Mouse (Mus musculus) heart, embryonic 16.5 days (tissue): ENCODE measurements around the gene Epgn. TPM values are rescaled to one million over a fixed set of nuclear protein-coding genes. Genes with fewer than 3 reads are reported as not detected.

ENCODE experiments used
- ATAC-seq: fragments of 200-750 bp; cut with Nextera tagmentation; replicated peaks from 2 replicates; pipeline ENCODE4 v1.8.0; 2017; ENCODE audit warnings: moderate number of reproducible peaks; ENCODE audit not compliant: insufficient read depth, low FRiP score; ENCODE audit errors: extremely low read depth
- H3K27ac ChIP-seq: fragments of 300-500 bp; sonication (generic); 2 replicates; pipeline ENCODE4 v1.5.1; 2014; ENCODE audit warnings: mild to moderate bottlenecking, low read length, control low read depth, moderate library complexity
- H3K27me3 ChIP-seq: fragments of 300-500 bp; sonication (generic); 2 replicates; pipeline ENCODE4 v1.6.1; 2014; ENCODE audit warnings: low read length, mixed read lengths; ENCODE audit not compliant: control insufficient read depth, insufficient read depth
- H3K36me3 ChIP-seq: fragments of 300-500 bp; sonication (generic); 2 replicates; pipeline ENCODE4 v1.6.1; 2014; ENCODE audit not compliant: control insufficient read depth, insufficient read depth
- H3K4me1 ChIP-seq: fragments of 300-500 bp; sonication (generic); 2 replicates; pipeline ENCODE4 v1.6.1; 2014; ENCODE audit warnings: low read length, mixed read lengths; ENCODE audit not compliant: control insufficient read depth, insufficient read depth
- H3K4me2 ChIP-seq: fragments of 300-500 bp; sonication (generic); 2 replicates; pipeline ENCODE4 v1.6.1; 2014; ENCODE audit warnings: low read depth, mild to moderate bottlenecking, control low read depth, low read length
- H3K4me3 ChIP-seq: fragments of 300-500 bp; sonication (generic); 2 replicates; pipeline ENCODE4 v1.5.1; 2014; ENCODE audit warnings: mild to moderate bottlenecking, control low read depth, low read length
- H3K9ac ChIP-seq: fragments of 300-500 bp; sonication (generic); 2 replicates; pipeline ENCODE4 v1.6.1; 2014; ENCODE audit warnings: low read length, control low read depth
- H3K9me3 ChIP-seq: fragments of 300-500 bp; sonication (generic); replicated peaks from 2 replicates; pipeline ENCODE4 v1.6.1; 2016; ENCODE audit warnings: low read length; ENCODE audit not compliant: control insufficient read depth
- WGBS: fragments of 180-500 bp; shearing (Covaris S2); extraction: QIAGEN DNeasy Blood & Tissue Kit; methylation state at CpG from one replicate; pipeline ENCODE4 v1.1.7; 2014; 5-methylcytosine and 5-hydroxymethylcytosine counted together
- polyA plus RNA-seq: library from polyadenylated mRNA; unstranded; fragments of >200 nt; fragmentation: Nextera tagmentation; extraction: Ambion mirVana; gene quantifications from 2 replicates; pipeline ENCODE4 v1.2.1, GENCODE M21; 2015

Gene Epgn
- polyA plus RNA-seq, 1 experiment from 2014 or later, result 0.24 TPM

DNA sequence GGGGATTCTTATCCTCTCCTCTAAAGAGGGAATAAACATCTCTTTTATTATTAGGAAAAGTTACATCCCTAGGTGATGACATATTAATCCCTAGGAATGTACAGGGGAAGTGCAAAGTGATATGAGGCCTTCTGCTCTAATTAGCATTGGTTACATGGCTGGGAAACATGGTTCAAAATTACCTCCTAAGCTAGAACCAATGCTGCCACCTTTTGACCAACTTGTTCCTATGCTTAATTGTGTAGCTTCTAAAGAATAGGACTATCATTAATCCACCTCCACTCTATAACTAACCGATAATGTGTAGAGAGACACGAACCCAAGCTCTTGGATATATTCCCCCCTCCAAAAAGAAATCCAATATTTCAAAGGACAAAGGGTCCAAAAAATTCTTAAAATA lies 3.4 kb downstream of the Epgn start:
- H3K36me3 ChIP-seq, result no peaks in the 10 kb centered on the region
- WGBS, result 72% methylated on average over 2 of the region's 2 CpGs
- H3K27ac ChIP-seq, result no peak overlapping the region
- H3K27me3 ChIP-seq, result no peaks in the 10 kb centered on the region; the same call in 1 of the 2 replicates
- H3K4me2 ChIP-seq, result no peak overlapping the region
- no peak for ATAC-seq
- H3K4me1 ChIP-seq, result no peaks in the 10 kb centered on the region
- H3K4me3 ChIP-seq, result no peak overlapping the region
- no peaks in the 10 kb centered on the region for H3K9me3 ChIP-seq
- no peak overlapping the region for H3K9ac ChIP-seq

DNA sequence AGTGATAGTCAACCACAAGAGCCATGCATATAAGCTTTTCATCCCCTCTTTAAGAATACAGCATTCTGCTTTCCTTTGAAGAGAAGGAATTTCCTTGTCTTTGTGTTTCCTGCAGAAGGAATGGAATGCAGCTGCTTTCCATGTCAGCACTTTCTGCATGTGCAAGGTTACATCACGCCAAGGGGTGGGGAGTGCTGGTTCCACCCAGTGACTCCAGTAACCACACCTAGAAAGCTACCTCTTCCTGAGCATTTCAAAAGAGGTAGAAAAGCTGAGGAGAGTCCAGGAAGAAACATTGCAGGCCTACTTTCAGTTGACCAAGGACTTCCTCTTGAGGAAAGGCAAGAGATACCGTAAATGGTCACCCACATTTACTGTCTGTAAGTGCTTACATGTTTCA lies 8.1 kb downstream of the Epgn start:
- 65% methylated on average over 2 of the region's 2 CpGs for WGBS
- no peak for ATAC-seq

DNA sequence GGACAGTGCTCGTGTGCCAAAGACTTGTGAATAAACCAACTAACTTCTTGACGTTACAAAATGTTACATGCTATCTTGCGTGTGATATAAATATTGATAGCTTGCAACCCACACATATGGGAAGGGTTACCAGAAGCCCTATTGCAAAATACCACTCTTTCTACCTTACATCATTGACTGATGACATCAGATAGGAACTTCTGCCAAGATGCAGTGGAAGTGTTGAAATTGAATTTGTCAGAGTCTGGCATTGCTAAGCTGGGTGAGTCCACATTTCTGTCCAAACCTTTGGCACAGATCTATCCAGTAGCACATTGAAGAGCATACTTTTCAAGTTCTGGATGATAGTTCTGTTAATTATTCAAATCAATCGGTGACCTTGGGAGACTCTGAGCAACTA lies 9.4 kb downstream of the Epgn start:
- H3K27me3 ChIP-seq, result no peaks in the 10 kb centered on the region
- 0 out of 2 replicates have a peak, but pooled peaks cover 2% of the 10 kb centered on the region for H3K4me1 ChIP-seq
- no peaks in the 10 kb centered on the region for H3K36me3 ChIP-seq
- H3K27ac ChIP-seq, result no peak overlapping the region
- no peak overlapping the region for H3K4me3 ChIP-seq
- H3K9ac ChIP-seq, result no peak overlapping the region
- no peak for ATAC-seq
- WGBS, result 77% methylated on average over 4 of the region's 4 CpGs
- no peaks in the 10 kb centered on the region for H3K9me3 ChIP-seq
- H3K4me2 ChIP-seq, result no peak overlapping the region

More for the DNA sequence above, 8.1 kb downstream of the Epgn start:
- 0 out of 2 replicates have a peak, but pooled peaks cover 2% of the 10 kb centered on the region for H3K4me1 ChIP-seq
- H3K4me3 ChIP-seq, result no peak overlapping the region
- H3K9ac ChIP-seq, result no peak overlapping the region
- H3K9me3 ChIP-seq, result no peaks in the 10 kb centered on the region
- no peaks in the 10 kb centered on the region for H3K27me3 ChIP-seq
- H3K36me3 ChIP-seq, result no peaks in the 10 kb centered on the region
- H3K4me2 ChIP-seq, result no peak overlapping the region
- no peak overlapping the region for H3K27ac ChIP-seq

DNA sequence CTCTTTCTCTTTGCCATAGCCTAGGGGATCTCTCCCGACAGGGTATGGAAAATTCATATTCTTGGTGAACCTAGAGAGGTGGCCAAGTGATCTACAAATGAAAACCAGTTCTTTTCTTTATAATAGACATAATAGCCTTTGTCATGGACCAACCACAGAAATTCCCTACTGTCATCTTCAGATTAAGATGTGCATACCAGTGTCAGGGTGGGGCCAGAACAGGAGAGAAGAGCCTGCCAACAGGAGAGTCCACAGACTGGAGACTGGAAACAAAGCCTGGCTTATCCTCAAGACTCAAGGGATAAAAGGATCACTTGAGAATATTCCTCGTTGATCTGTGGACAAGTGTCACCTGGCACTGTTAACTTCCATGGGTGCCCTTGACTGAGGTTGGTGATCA lies 10.5 kb downstream of the Epgn start:
- H3K9me3 ChIP-seq, result no peaks in the 10 kb centered on the region
- ATAC-seq, result no peak
- no peaks in the 10 kb centered on the region for H3K36me3 ChIP-seq
- no peaks in the 10 kb centered on the region for H3K27me3 ChIP-seq
- 52% methylated on average over 2 of the region's 2 CpGs for WGBS
- H3K4me2 ChIP-seq, result no peak overlapping the region
- H3K27ac ChIP-seq, result no peak overlapping the region
- H3K4me3 ChIP-seq, result no peak overlapping the region
- 0 out of 2 replicates have a peak, but pooled peaks cover 2% of the 10 kb centered on the region for H3K4me1 ChIP-seq
- H3K9ac ChIP-seq, result no peak overlapping the region

DNA sequence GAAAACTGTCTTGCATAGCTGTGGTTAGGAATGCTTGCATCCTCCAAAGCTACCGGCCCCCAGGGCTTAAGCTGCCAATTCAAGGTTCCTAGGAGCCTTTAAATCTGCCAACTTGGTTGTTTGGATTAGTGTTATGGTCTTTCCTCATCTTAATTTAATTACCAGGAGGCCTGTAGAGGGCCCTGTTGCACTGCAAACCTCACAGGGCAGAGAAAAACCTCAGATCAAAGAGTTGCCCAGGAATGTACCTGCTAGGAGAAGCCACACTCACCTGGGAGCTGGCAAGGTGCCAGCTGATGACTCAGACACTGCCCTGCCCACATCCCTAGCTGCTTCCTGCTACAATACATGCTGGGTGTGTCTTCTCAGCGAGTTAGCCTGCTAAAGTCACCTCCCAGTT lies 11.3 kb downstream of the Epgn start:
- Histone ChIP-seq H3K4me3 (no peak overlapping the region), H3K27me3 (no peaks in the 10 kb centered on the region), H3K36me3 (no peaks in the 10 kb centered on the region), H3K27ac (no peak overlapping the region), H3K9ac (no peak overlapping the region), H3K4me2 (no peak overlapping the region), H3K4me1 (0 out of 2 replicates have a peak, but pooled peaks cover 2% of the 10 kb centered on the region), H3K9me3 (no peaks in the 10 kb centered on the region)
- no peak for ATAC-seq
- WGBS, result 30% methylated on average over 2 of the region's 2 CpGs

DNA sequence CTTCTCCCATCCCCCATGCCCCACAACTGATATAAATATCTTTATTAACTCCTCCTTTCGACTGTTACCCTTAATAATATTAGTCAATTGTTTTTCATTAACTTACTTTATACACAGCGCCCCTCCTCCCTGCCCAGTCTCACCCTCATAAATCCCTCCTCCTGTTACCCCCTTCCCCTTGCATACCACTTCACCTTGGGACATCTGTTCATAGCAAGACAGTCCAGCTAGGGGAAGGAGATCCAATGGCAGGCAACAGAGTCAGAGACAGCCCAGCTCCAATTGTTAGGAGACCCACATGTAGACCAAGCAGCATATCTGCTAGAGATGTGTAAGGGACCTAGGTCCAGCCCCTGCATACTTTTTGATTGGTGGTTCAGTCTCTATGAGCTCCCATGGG lies 11.7 kb downstream of the Epgn start:
- WGBS, result 75% methylated on average over 2 of the region's 2 CpGs
- Histone ChIP-seq H3K27me3 (no peaks in the 10 kb centered on the region), H3K9me3 (no peaks in the 10 kb centered on the region), H3K4me1 (0 out of 2 replicates have a peak, but pooled peaks cover 2% of the 10 kb centered on the region), H3K4me2 (no peak overlapping the region), H3K36me3 (no peaks in the 10 kb centered on the region), H3K27ac (no peak overlapping the region), H3K9ac (no peak overlapping the region), H3K4me3 (no peak overlapping the region)
- no peak for ATAC-seq

DNA sequence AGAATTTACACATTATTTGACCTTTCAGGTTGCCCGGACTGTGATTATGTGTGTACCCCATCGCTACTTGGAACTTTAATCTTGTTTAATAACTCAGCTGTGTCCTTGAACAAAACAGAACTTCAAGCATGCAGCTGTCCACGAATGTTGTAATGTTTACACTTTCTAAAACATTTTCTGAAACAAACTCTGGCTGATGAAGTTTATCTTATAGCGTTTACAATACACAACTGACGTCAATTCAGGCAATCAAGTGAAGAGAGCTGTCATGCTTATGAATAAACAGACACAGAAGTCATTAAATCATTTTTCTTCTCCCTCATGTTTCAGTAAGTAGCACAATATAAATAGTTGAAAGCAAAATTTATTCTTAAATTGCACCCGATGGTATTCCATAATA lies 20.7 kb downstream of the Epgn start:
- Histone ChIP-seq H3K27me3 (no peaks in the 10 kb centered on the region), H3K4me3 (no peak overlapping the region), H3K4me1 (no peaks in the 10 kb centered on the region), H3K4me2 (no peak overlapping the region), H3K36me3 (no peaks in the 10 kb centered on the region), H3K9me3 (no peaks in the 10 kb centered on the region), H3K9ac (no peak overlapping the region), H3K27ac (no peak overlapping the region)
- ATAC-seq, result no peak
- 68% methylated on average over 6 of the region's 6 CpGs for WGBS

DNA sequence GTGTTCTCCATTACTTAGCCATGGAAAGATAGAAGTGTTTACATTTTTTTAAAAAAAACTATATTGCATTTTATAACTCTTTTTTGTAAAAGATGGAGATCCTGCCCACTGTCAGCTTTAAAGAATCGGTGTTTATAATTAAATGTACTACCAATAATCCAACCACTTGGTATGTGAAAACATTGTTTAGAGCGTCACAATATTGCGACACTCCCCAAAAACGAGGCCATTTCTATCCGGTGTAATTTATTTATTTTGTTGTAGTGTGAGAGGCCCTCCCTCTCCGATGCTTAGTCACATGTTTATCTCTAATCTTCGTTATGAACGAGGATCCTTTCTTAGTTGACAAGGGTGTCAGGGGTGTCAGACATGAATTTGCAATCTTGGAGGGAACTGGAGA lies 21.1 kb downstream of the Epgn start:
- no peak for ATAC-seq
- no peaks in the 10 kb centered on the region for H3K9me3 ChIP-seq
- H3K4me1 ChIP-seq, result no peaks in the 10 kb centered on the region
- 69% methylated on average over 8 of the region's 8 CpGs for WGBS
- no peaks in the 10 kb centered on the region for H3K27me3 ChIP-seq
- H3K4me2 ChIP-seq, result no peak overlapping the region
- no peak overlapping the region for H3K27ac ChIP-seq
- H3K4me3 ChIP-seq, result no peak overlapping the region
- no peaks in the 10 kb centered on the region for H3K36me3 ChIP-seq
- H3K9ac ChIP-seq, result no peak overlapping the region

DNA sequence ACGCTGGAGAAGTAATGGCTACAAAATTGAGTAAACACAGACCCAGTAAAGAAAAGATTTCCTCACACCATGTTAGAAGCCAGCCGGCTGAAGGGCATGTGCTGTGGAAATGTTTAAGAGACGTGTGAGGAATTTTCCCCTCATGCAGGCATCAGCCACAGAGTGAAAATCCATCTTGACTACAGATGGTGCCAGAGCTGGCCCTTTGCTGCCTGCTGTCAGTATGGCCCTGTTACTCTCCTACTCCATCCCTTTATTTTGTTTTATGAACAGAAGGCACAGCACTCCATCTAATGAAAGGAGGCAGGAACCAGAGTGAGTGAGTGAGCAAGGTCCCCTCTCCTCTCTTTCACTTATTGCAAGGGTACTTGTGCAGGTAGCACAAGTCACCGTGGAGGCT lies 45.1 kb downstream of the Epgn start:
- no peak overlapping the region for H3K27ac ChIP-seq
- H3K27me3 ChIP-seq, result peaks cover 6% of the 10 kb centered on the region
- H3K9ac ChIP-seq, result no peak overlapping the region
- no peaks in the 10 kb centered on the region for H3K9me3 ChIP-seq
- H3K4me2 ChIP-seq, result no peak overlapping the region
- 68% methylated on average over 4 of the region's 4 CpGs for WGBS
- H3K4me1 ChIP-seq, result peaks cover 4% of the 10 kb centered on the region; the same call in 1 of the 2 replicates
- no peak overlapping the region for H3K4me3 ChIP-seq
- ATAC-seq, result no peak
- H3K36me3 ChIP-seq, result no peaks in the 10 kb centered on the region
